Mouse (Mus musculus) activated CD4-positive, CD25-positive, alpha-beta regulatory T cell, adult 9 weeks (primary cell): Measurements from ENCODE around the gene Gm11758. TPM values are rescaled to one million over a fixed set of nuclear protein-coding genes. Genes with fewer than 3 reads are reported as not detected.

Experiments
- polyA plus RNA-seq: library from polyadenylated mRNA; unstranded; fragments of 100-300 nt; shearing (Covaris generic); gene quantifications from one replicate; pipeline ENCODE4 v1.2.1, GENCODE M21; 2017

Gene Gm11758
- not detected for polyA plus RNA-seq

GRCm38 (mm10) chr4:73876166-73876565, at the start of gene Gm11758:
Gene Gm11758 (minus strand): TSS chr4:73876266.

GRCm38 (mm10) chr4:73920660-73921059, 44.6 kb upstream of the Gm11758 start, which contains the start of gene Gm11756:
Gene Gm11756 (minus strand): TSS chr4:73920760.

GRCm38 (mm10) chr4:73905853-73906252, 29.8 kb upstream of the Gm11758 start, which contains the start of gene Gm13871:
Gene Gm13871 (minus strand): TSS chr4:73905953.

GRCm38 (mm10) chr4:73891012-73891411, 14.9 kb upstream of the Gm11758 start, which contains the start of gene Gm11757:
Gene Gm11757 (minus strand): TSS chr4:73891112.

Other genes starting within 250 kb of the Gm11758 start
- gene Gm11236, start 238.1 kb downstream of the Gm11758 start, polyA plus RNA-seq: not detected
- not detected for gene Gm11239, start 207.9 kb downstream of the Gm11758 start, polyA plus RNA-seq
- gene Gm428, start 192.8 kb downstream of the Gm11758 start, polyA plus RNA-seq: not detected
- not detected for gene Rasef, start 85.3 kb downstream of the Gm11758 start, polyA plus RNA-seq
- not detected for gene Gm11757, start 14.8 kb upstream of the Gm11758 start, polyA plus RNA-seq
- gene Gm13871, start 29.7 kb upstream of the Gm11758 start, polyA plus RNA-seq: not detected
- not detected for gene Gm11756, start 44.5 kb upstream of the Gm11758 start, polyA plus RNA-seq
- gene 2310002L09Rik, start 74.6 kb upstream of the Gm11758 start, polyA plus RNA-seq: not detected
- not detected for gene Frmd3, start 137.2 kb upstream of the Gm11758 start, polyA plus RNA-seq